Mouse (Mus musculus): ENCODE data around the gene Noxo1.
"Not testable (repeated sequence)": the region's sequence is repeated elsewhere in the genome, so short reads cannot be mapped to it uniquely, and the experiment has no call there.

Noxo1 gene

GRCm38 (mm10) chr17:24676877-24677276 lies 19.2 kb upstream of the Noxo1 start:
- DNase-seq (ENCODE audit: low spot score) = no peak

GRCm38 (mm10) chr17:24677500-24678080 lies 18.4 kb upstream of the Noxo1 start:
- no peak for DNase-seq (ENCODE audit: low spot score)

- peak; percentile 45 for DNase-seq (ENCODE audit: low spot score)
These were observed 9.5 kb upstream of the Noxo1 start for GRCm38 (mm10) chr17:24686514-24686913.

GRCm38 (mm10) chr17:24687146-24687595 lies 8.9 kb upstream of the Noxo1 start:
- DNase-seq (ENCODE audit: low spot score) = peak; percentile 52

- DNase-seq (ENCODE audit: low spot score) = no peak
These were observed 8.4 kb upstream of the Noxo1 start for GRCm38 (mm10) chr17:24687599-24687998.

- no peak for DNase-seq (ENCODE audit: low spot score)
These were observed 6.6 kb upstream of the Noxo1 start, which contains the start of gene Syngr3 for GRCm38 (mm10) chr17:24689251-24690081. Gene Syngr3 (minus strand): TSS chr17:24689955.

- no peak for DNase-seq (ENCODE audit: low spot score)
These were observed 3.6 kb upstream of the Noxo1 start for GRCm38 (mm10) chr17:24692385-24692784.

GRCm38 (mm10) chr17:24695326-24696010 lies 566 bp upstream of the Noxo1 start:
- DNase-seq (ENCODE audit: low spot score) = peak; percentile 33

- no peak for DNase-seq (ENCODE audit: low spot score)
These were observed 2.0 kb downstream of the Noxo1 start for GRCm38 (mm10) chr17:24697985-24698384.

GRCm38 (mm10) chr17:24698715-24699114 lies 2.7 kb downstream of the Noxo1 start:
- no peak for DNase-seq (ENCODE audit: low spot score)

- no peak for DNase-seq (ENCODE audit: low spot score)
These were observed 3.4 kb downstream of the Noxo1 start for GRCm38 (mm10) chr17:24699473-24699872.

GRCm38 (mm10) chr17:24701251-24701650 lies 5.2 kb downstream of the Noxo1 start:
- DNase-seq (ENCODE audit: low spot score) = no peak

- DNase-seq (ENCODE audit: low spot score) = no peak
These were observed 9.8 kb downstream of the Noxo1 start for GRCm38 (mm10) chr17:24705821-24706220.

GRCm38 (mm10) chr17:24706982-24707800 lies 11.2 kb downstream of the Noxo1 start, which contains the start of gene Tbl3:
Gene Tbl3 (minus strand): TSS chr17:24707660.
- DNase-seq (ENCODE audit: low spot score) = peak; percentile 94

- no peak for DNase-seq (ENCODE audit: low spot score)
These were observed 11.9 kb downstream of the Noxo1 start for GRCm38 (mm10) chr17:24707801-24708425.

- DNase-seq (ENCODE audit: low spot score) = peak; percentile 45
These were observed 12.6 kb downstream of the Noxo1 start for GRCm38 (mm10) chr17:24708646-24709045.

GRCm38 (mm10) chr17:24715556-24715955 lies 19.5 kb downstream of the Noxo1 start:
- DNase-seq (ENCODE audit: low spot score) = no peak

- no peak for DNase-seq (ENCODE audit: low spot score)
These were observed 20.2 kb downstream of the Noxo1 start for GRCm38 (mm10) chr17:24716166-24716682.

GRCm38 (mm10) chr17:24717943-24718342 lies 21.9 kb downstream of the Noxo1 start, which contains the start of the genes Rnf151 and Rps2:
Gene Rnf151 (minus strand): TSS chr17:24718063.
Gene Rps2 (plus strand): TSS chr17:24718116.
- no peak for DNase-seq (ENCODE audit: low spot score)

- not testable (repeated sequence) for DNase-seq (ENCODE audit: low spot score)
These were observed 22.9 kb downstream of the Noxo1 start for GRCm38 (mm10) chr17:24718938-24719337.

All from c-Kit-positive CD71-positive TER-119-positive erythroid progenitor cells, embryonic 14.5 days (primary cell).